Mouse (Mus musculus): ENCODE measurements around the gene Gm8082. TPM values are rescaled to one million over a fixed set of nuclear protein-coding genes. Genes with fewer than 3 reads are reported as not detected.
"Not testable (repeated sequence)": the region's sequence is repeated elsewhere in the genome, so short reads cannot be mapped to it uniquely, and the experiment has no call there.

Gm8082 gene
- not detected in 2 replicates for polyA plus RNA-seq (2014; fragmentation: Nextera tagmentation; extraction: Ambion mirVana)

GRCm38 (mm10) chr14:42993524-42993923 is at the start of gene Gm8082:
Gm8082 (minus strand) TSS chr14:42993624.
- not testable (repeated sequence) for DNase-seq (ENCODE audit: low spot score, missing footprints); H3K27me3 ChIP-seq (ENCODE audit: control insufficient read depth, insufficient read depth, low read length); H3K4me3 ChIP-seq (ENCODE audit: low read depth, low read length); H3K4me1 ChIP-seq (ENCODE audit: control insufficient read depth, insufficient read depth, low read length); H3K9ac ChIP-seq (ENCODE audit: low read length); H3K9me3 ChIP-seq (ENCODE audit: control insufficient read depth, low read length); H3K36me3 ChIP-seq (ENCODE audit: control insufficient read depth, insufficient read depth, low read length); H3K27ac ChIP-seq (ENCODE audit: low read depth, low read length); ATAC-seq (ENCODE audit: low FRiP score); H3K4me2 ChIP-seq
- WGBS, result no CpG with 5 or more reads among the region's 1 CpGs

GRCm38 (mm10) chr14:43015528-43015927 is 22.1 kb upstream of the Gm8082 start, which contains the start of gene Gm10376:
Gm10376 (minus strand) TSS chr14:43015628.
- H3K36me3 ChIP-seq (ENCODE audit: control insufficient read depth, insufficient read depth, low read length); H3K4me2 ChIP-seq; H3K4me1 ChIP-seq (ENCODE audit: control insufficient read depth, insufficient read depth, low read length); DNase-seq (ENCODE audit: low spot score, missing footprints); H3K9ac ChIP-seq (ENCODE audit: low read length); H3K4me3 ChIP-seq (ENCODE audit: low read depth, low read length); H3K27me3 ChIP-seq (ENCODE audit: control insufficient read depth, insufficient read depth, low read length); H3K9me3 ChIP-seq (ENCODE audit: control insufficient read depth, low read length); ATAC-seq (ENCODE audit: low FRiP score); H3K27ac ChIP-seq (ENCODE audit: low read depth, low read length): not testable (repeated sequence)

Other genes starting within 250 kb of the Gm8082 start
- gene Gm3015, start 224.8 kb downstream of the Gm8082 start, polyA plus RNA-seq (2014; fragmentation: Nextera tagmentation; extraction: Ambion mirVana), result not detected in 2 replicates
- gene Gm10377, start 195.6 kb downstream of the Gm8082 start, polyA plus RNA-seq (2014; fragmentation: Nextera tagmentation; extraction: Ambion mirVana), result not detected in 2 replicates
- gene Gm21977, start 140.1 kb downstream of the Gm8082 start, polyA plus RNA-seq (2014; fragmentation: Nextera tagmentation; extraction: Ambion mirVana), result not detected in 2 replicates
- gene Gm10376, start 22.0 kb upstream of the Gm8082 start, polyA plus RNA-seq (2014; fragmentation: Nextera tagmentation; extraction: Ambion mirVana), result not detected in 2 replicates
- not detected in 2 replicates for gene Gm8094, start 83.0 kb upstream of the Gm8082 start, polyA plus RNA-seq (2014; fragmentation: Nextera tagmentation; extraction: Ambion mirVana)
- not detected in 2 replicates for gene Gm8104, start 107.0 kb upstream of the Gm8082 start, polyA plus RNA-seq (2014; fragmentation: Nextera tagmentation; extraction: Ambion mirVana)
- not detected in 2 replicates for gene Gm7233, start 186.2 kb upstream of the Gm8082 start, polyA plus RNA-seq (2014; fragmentation: Nextera tagmentation; extraction: Ambion mirVana)
- gene Gm8122, start 241.7 kb upstream of the Gm8082 start, polyA plus RNA-seq (2014; fragmentation: Nextera tagmentation; extraction: Ambion mirVana), result not detected in 2 replicates